Mouse (Mus musculus): ENCODE measurements around the gene Ankrd10.
"Not testable (repeated sequence)": the region's sequence is repeated elsewhere in the genome, so short reads cannot be mapped to it uniquely, and the experiment has no call there.

Gene Ankrd10

DNA sequence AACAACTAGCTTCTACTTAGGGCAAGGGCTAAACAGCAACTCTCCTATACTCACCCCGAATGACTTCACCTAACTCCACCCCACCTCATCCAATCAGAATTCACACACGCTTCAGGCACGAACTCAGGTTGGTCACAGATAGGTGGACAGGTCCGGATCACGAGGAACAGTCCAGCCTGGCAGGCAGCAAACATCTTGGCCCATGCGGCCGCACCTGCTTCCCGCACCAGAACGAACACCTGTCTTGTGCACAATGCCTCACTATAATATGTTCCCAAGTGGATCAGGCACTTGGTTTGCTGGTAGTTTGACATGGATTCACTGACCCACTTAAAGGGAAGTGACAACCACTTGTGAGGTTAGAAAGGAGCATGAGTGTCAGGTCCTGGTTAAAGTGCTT lies 26.7 kb downstream of the Ankrd10 start:
- DNase-seq (ENCODE audit: low spot score): no peak

DNA sequence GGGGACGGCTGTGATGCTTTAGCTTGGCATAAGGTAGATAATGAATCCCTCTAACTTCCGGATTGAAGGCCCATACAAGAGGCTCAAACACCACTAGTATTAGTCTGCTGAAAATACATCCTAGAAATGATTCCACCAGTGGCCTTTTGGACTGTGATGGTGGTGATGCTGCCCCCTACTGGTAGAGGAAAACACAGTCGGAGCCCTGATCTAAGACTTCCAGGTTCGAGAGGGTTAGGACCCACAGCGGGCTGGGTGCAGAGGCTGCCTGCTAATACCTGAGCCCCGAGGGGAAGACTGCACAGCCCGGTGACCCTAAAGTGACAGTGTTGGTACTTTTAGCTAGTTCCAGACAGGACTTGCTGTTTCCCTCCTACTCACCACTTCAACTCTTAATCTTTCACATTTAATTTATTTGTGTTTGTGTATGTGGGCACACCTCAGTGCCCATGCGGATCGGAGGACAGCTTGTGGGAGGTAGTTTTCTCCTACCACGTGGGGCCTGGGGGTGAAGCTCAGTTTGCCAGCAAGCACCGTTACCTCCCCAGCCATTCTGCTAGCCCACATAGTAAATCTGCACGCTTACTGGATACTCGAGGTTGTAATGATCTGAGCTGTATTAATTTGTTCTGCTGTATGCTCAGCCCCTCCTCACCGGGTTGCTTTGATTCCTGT lies 33.4 kb downstream of the Ankrd10 start:
- DNase-seq (ENCODE audit: low spot score): peak; percentile 43

DNA sequence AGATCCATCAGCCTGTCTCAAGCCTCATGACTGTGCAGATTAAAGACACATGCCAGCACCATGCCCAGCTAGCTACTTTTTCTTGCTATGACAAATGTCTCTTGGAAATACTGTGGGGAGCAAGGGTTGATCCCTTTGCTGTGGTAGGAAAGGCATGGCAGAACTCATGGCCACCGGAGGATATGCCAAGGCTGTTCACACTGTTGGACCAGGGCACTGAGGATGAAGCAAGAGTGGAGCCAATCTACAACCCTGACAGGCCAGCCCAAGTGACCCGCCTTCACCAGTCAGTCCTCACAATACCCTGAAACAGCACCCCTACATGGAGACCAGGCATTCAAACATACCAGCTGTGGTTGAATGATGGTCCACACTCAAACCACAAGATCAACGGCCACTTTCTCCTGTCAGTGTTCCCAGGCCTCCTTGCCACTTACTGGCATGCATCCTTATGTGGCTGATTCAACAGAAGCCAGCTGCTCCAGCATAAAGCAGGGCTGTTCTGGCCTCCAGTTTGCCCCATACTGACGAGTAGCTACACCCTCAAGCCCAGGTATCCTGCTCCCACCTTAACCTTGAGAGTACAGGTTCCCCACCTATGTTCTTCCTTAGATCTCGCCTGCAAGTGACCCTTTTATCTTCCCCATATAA lies 35.1 kb downstream of the Ankrd10 start:
- DNase-seq (ENCODE audit: low spot score): no peak

DNA sequence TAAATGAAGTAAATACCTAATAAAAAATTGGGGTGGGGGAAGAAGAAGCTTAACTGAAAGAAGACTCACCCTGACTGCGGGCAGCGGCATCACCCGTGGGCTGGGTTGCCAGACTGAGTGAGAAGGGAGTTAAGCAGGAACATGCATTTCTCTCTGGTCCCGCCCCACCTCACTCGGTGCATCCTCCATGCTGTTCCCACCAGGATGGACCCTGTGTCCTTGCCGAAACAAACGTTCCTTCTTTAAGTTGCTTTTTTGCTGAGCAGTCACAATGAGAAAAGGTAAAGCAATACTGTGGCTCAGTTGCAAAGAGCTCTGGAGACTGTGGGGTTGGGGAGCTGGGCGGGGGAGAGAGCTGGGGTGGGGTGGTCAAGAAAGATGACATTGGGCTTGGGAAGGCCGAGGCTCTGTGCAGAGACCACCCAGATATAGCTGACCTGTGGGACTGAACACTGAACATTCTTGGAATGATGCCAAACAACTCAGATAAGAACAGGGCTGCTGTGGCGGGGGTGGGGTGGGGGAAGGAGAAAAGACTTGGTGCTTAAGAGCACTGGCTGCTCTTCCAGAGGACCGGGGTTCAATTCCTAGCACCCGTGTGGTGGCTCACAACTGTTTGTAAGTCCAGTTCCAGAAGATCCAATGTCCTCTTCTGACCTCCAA lies 42.2 kb downstream of the Ankrd10 start:
- DNase-seq (ENCODE audit: low spot score): no peak

DNA sequence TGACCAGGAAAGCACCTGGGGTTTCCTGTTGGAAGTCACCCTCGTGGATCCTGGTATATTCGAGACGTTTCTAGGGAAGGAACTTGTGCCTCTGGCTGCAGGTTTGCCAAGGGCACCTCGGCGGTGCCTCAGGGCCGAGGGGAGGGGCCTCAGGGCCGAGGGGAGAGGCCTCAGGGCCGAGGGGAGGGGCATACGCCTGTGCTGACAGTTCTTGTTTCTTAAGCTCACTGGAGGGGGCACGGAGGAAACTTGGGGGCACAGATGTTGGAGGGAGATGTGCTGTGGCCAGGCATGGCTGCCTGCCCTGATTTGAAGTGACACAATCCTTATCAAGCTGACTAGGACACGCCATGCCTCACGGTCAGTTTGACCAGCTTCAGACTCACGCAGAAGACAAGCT lies 43.3 kb downstream of the Ankrd10 start:
- DNase-seq (ENCODE audit: low spot score): no peak

DNA sequence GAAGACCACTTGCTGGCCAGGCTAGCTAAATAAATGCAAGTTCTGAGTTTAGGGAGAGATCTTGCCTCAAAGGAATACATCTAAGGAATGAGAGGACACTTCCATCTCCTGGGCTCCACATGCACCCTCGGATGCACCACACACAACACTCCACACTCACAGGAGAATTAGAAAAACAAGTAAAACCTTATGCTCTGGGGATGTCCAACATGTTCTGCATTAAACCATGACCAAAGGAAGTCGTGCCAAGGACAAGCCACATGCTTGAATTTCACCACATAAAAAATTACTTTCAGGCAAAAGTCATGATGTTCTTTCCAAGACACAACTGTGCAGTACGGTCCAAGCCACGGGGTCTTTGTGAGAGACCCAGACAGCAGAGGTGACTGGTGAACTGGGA lies 43.7 kb downstream of the Ankrd10 start:
- no peak for DNase-seq (ENCODE audit: low spot score)

DNA sequence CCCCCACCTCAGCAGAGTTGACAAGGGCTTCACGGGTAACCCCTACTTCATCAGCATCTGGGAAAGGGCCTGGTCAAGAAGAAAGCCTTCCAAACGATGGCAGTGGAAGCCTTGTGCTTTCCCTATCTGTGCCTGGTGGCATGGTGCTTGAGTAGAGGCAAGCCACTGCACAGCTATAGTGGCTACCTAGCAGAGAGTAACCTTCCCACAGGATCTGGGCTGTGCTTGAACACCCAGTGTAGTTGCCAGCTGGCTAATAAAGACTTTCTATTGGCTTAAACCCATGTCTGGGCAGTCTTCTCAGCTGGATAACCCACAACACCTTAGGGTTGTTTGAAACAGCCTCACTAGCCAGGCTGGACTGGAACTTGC lies 49.2 kb downstream of the Ankrd10 start:
- no peak for DNase-seq (ENCODE audit: low spot score)

DNA sequence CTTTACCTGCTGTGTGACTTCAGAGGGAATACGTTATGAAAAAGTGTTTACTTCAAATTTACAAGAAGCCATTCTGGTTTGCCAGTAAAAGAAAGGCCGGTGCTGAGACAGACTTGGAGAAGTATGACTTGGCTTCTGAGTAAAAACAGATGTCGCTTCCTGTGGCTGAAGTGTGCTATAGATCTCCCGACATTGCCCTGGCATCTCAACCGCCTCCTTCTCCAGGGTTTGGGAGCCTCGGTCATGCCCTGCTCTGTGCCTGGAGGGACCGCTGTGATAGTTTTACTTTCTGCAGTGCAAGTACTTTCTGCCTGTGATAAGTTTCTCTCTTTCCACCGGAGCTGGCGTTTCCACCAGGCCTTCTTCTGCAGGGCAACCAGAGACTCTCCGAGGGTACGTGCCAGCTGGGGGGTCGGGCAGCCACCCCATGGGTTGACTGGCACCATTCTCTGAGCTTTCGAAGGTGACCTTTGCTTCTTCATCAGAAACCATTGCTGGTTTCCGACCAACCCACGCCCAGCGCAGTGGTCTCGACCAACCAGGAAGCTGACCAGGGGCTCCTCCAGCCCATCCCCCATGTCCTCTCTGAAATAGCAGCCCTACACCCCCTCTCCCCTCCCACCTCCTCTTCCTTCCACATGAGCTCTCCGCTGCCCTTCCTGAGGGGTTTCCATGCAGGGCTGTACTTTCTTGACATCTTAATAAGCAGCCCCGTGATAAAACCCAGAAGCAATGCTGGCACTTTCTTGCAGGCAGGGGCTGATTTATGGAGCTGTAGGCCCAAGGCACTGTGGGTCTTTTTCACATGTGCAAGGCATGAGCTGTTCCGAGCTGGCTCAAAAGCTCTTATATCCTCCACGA lies 49.8 kb downstream of the Ankrd10 start:
- DNase-seq (ENCODE audit: low spot score): no peak

DNA sequence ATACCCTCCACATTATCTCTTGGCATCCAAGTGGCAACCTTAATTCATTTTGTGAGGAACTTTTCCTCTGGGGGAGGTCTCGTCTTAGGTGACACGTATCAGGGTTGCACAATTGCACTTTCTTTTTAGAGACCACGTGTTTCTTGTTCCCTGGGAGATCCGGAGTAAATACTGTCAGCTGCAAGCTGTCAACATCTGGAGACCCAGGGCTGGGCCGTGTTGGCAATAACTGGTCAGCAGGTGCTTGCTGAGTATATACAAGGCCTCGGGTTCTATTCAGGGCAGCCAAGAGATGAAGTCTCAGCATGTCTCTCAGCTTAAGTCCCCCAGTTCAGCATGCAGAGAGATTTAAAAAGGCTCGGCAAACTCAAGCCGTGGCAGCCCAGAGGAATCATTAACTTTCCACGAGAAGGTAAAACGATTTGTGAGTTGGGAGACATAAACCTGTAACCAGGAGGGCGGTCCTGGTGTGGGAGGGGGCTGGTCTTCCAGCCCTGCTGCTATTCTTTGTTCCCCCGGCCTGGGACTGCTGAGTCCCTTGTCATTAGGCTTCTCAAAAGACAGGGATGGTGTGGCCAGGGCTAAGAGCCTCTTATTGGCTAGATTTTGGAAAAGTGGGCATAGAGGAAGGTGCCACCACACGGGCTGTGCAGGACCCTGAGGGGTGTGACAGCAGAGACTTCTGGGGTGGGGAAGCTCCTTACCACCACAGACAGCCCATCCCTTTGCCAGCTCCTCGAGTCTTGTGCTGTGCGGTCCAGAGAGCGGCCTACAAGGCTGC lies 59.8 kb downstream of the Ankrd10 start:
- DNase-seq (ENCODE audit: low spot score): no peak

DNA sequence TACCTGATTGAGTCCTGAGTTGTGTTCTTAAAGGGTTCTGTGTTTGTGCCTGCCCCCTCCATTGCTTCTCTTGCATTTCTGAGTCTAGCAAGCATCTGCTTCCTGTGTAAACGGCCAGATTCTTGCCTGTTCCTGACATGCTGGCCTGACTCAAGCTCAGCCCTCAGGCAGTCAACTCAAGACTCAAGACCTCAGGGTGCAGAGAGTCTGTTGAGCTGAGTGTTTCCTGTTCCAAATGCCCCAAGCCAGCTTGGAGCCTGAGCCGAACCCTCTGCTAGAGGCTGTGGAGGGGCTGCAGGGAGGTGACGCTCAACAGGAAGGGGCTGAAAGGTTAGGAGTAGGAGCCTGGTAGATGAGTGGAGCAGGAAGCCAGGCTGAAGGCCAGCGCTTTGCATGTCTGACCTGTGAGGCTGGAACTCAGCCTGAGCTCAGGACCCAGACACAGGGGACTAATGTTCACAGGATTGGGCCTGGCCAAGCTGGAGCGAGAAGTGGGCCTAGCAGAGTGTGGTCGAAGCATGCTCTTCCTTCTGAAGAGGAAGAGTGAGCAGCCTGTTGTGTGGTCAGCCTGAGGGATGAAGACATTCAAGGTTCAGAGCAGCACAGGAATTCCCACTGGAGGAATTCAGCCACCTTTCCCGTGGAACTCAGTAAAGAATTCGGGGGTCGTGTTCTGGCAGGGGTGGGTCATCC lies 60.5 kb downstream of the Ankrd10 start:
- no peak for DNase-seq (ENCODE audit: low spot score)

DNA sequence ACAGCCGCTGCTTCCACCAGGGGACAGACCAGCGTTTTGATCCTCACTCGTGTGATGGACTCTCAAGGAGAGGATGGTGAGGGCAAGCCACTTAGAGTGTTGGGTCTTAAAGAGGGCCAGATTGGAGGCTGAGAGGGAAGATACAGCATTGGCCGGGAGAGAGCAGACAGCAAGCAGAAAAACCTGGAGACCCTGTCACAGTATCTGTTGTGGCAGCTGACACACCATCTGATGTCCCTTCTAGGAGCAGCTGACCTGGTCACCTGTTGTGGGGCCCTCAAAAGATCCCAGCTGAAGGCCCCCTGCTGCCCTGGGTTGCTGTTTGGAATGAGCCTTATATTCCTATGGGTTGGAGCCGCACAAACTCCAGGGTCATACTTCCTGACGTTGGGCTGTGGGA lies 63.1 kb downstream of the Ankrd10 start:
- no peak for DNase-seq (ENCODE audit: low spot score)

DNA sequence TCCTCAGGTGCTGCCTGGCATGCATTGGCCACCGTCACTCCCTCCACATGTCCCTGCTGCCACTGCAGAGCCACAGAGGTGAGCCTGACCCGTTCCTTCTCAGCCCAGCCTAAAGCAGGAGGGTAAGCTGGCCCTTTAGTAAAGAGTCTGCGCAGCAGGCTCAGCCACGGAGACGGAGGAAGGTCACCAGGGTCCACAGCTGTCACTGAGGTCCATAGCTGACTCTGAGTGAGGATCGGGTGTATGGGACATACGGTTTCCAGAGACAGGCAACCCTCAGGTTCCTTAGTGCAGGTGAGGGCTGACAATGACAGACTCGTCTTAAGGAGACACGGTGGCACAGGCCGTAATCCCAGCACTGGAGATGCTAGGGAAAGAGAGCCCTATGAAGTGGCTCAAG lies 63.6 kb downstream of the Ankrd10 start:
- no peak for DNase-seq (ENCODE audit: low spot score)

DNA sequence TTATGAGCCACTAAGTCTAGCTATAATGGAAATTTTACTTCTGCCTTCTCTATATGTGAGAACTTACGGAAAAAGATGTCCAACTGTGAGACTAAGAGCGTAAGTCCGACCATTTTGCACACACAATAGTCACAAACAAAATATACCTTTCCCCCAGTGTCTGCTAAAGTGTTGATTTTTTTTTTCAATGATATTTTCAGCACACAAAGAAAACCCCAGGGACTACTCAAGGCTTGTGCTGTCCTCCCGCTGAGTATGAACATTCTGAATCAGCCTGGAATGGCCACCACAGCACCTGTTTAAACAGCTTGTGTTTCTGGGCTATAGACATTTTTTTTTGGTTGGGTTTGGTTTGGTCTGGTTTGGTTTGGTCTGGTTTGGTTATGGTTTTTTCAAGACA lies 64.8 kb downstream of the Ankrd10 start:
- no peak for DNase-seq (ENCODE audit: low spot score)

DNA sequence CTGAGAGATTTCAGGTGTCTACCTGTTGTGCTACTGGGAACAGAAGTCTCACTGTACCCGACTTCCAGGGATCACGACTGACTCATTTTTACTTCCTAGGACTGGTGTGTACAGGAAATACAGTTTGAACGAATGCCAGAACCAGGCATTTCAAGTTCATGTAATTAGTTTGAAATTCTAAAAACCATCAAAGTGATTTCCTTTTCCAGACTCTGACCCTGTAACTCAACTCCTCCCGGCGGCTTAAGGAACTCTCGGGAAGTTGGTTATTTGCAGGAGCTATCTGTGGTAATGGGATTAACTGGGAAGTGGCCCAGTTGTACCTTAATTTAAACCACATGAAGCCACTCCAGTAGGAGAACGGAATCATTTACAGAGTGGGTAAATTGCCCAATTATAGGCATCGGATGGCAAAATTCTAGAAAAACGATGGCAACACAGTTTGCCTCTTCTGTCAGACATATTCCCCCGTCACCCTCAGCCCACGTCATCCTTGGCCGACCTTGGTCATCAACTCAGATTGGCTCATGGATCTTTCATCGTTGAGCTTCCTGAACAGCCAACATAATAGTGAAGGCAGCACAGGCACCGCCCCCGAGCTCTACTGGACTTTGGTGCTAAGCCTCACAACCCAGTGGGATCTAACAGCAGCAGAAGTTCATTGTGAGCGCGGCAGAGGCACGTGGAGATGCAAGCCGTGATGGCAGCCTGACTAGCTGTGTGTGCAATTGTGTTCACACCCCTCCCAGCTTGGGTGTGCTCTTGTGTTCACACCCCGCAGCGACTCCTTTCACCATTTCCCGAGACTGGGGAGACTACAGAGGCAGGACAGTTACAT lies 66.1 kb downstream of the Ankrd10 start:
- no peak for DNase-seq (ENCODE audit: low spot score)

DNA sequence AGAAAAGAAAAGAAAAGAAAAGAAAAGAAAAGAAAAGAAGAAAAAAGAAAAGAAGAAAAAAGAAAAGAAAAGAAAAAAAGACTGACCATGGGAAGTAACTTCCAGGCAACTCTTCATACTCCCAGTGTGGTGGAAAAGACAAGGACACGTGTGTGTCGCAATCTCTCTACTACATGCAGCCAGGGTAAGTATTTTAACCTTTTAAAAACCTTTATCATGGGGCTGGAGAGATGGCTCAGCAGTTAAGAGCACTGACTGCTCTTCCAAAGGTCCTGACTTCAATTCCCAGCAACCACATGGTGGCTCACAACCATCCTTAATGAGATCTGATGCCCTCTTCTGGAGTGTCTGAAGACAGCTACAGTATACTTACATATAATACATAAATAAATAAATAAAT lies 67.4 kb downstream of the Ankrd10 start:
- DNase-seq (ENCODE audit: low spot score): not testable (repeated sequence)

DNA sequence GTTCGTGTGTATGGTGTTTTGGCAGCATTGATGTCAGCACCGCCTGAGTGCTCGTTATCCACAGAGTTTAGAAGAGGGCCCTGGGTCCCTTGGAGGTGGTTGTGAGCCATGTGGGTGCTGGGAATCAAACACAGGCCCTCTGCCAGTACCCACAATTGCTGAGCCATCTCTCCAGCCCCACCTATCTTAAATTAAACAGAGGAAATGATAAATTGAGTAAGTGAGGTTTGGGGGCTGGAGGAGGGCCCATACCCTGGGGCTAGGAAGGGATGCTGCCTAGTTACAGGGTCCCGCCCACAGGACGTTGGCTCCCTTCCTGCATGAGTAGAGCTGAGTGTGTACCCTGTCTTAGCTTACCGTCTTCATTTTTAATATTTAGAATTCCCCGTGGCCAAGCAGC lies 70.8 kb downstream of the Ankrd10 start:
- DNase-seq (ENCODE audit: low spot score): no peak

DNA sequence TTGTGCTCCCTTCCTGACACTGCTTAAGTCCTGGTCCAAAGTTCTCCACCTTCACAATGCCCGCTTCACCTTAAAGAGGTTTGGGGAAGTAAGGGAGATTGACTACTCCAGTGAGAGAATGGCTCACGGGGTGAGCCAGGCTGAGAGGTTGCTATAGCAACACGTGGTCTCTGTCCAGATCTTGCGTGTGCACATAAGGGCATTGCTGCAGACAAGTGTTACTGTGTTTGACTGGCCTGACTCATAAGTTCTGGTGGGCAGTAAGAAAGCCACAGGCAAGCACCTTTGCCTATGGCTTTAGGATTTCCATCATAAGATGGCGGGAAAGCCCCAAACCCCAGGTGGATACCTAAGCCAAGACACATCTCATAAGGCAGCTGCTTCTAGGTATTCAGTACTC lies 71.3 kb downstream of the Ankrd10 start:
- no peak for DNase-seq (ENCODE audit: low spot score)

Data from urinary bladder, postnatal 25 days (tissue).